Mouse (Mus musculus): ENCODE measurements around the gene P2rx5.

P2rx5 gene

DNA sequence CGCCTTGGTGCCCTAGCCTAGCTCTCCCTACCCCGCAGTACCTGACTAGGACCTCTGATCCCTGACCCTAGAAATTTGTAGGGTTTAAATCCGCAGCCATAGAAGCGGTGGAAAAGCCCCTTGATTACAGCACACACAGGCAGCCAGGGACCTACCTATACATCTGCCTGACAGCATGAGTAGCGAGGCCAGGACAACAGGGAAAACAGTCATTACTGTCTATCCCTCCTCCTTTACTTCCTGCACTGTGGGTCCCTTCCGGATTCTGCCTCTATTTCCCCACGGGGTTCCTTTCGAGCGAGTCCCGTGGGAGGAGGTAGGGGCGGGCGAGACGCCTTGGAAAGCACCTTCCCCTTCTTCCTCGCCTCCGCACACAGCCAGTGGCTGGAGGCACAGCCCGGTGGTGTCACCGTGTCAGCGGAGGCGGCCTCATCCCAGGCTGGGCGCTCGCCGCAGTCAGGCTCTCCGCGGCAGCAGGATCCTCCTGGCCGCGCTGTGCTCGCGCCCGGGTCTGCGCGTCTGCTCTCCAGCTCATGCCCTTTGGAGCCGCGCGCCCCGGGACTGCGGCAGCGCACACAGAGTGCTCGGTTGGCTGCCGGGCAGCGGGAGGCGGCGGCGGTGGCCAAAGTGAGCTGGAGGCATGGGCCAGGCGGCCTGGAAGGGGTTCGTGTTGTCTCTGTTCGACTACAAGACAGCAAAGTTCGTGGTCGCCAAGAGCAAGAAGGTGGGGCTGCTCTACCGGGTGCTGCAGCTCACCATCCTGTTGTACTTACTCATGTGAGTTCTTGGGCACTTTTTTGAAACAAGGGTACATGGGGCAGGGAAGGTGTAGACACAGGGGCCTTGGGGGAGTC is at the start of gene P2rx5:
Gene P2rx5, plus strand, starts transcription at position 465 of the 854 bp plus-strand sequence.
- in situ Hi-C loops (cut with MboI, MseI), result loop anchor here in 1 of 2 experiments (10.0 kb wide), 1 partner anchor 1215 kb away; no protein-coding TSS in a partner anchor

DNA sequence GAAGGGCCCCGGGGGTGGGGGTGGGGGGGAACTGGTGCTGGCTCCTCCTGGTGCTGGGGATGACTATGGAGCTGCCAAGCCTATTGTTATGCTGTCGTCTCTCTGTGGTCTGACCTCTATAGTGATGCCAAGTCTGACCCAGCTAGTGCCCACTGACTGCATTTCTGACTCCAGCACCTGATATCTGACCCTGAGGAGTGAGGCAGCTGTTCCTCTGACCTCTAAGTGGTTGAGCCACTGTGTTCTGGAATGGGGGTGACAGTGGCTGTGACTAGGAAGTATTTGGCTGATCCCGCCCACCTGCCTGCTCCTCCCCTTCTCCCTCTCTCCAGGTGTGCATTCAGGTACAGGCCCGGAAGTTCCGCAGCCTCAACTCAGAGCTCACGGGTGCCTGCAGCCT is 48.8 kb upstream of the P2rx5 start:
- in situ Hi-C loops (cut with MboI, MseI), result no loop called here

DNA sequence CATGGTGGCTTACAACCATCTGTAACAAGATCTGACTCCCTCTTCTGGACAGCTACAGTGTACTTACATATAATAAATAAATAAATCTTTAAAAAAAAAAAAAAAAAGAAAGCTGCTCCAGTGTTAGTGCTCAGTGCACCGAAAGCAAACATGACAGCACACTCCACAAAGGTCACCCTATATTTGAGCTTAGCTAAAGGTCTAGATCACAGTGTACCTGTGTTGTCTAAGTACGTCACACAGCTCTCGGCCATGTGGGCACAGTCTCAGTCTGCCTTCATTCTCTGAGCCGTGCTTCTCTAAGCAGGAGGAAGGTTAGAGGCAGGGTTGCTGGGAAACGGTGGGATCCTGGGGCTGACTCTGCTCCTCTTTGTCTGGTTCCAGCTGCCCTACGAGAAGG is 33.7 kb upstream of the P2rx5 start:
- in situ Hi-C loops (cut with MboI, MseI), result no loop called here

DNA sequence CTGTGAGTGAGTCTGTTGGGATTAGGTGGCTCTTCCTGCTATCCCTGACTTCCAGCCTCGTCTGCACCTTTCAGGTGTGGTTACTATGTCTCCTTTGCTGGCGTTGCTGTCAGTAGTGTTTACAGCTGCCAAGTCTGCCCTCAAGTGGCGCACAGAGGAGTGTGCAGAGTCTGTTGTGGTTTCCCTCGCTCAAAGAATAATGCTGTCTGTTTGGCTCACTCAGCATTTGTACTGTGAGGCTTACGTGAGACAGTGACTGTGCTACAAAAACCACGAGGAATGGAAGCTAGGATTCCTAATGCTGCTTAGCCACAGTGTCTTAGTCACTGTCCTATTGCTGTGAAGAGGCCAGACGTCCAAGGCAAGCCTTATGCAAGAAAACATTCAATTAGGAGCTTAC is 29.2 kb upstream of the P2rx5 start:
- in situ Hi-C loops (cut with MboI, MseI), result loop anchor here (5.0 to 10.0 kb wide), 2 partner anchors 41 to 56 kb away; no protein-coding TSS in a partner anchor

DNA sequence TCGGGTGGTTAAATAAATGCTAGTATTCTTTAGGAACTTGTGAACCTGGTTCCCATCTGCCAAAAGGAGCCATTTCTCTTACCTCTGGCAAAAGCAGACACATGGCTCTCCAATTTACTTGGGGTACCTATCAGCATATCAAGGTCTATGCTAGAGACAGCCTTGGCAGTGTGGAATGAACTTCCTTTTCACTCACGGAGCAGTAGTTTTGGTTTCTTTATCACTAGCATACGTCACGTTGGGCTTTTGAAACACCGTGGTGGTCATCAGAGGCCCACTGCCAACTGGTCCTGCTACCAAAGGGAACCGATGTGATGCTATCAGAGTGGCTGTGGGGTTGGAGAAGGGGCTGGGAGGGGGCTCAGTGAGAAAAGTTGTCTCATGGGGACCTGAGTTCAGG is 27.2 kb upstream of the P2rx5 start:
- in situ Hi-C loops (cut with MboI, MseI), result loop anchor here (5.0 to 10.0 kb wide), 2 partner anchors 39 to 58 kb away; no protein-coding TSS in a partner anchor

DNA sequence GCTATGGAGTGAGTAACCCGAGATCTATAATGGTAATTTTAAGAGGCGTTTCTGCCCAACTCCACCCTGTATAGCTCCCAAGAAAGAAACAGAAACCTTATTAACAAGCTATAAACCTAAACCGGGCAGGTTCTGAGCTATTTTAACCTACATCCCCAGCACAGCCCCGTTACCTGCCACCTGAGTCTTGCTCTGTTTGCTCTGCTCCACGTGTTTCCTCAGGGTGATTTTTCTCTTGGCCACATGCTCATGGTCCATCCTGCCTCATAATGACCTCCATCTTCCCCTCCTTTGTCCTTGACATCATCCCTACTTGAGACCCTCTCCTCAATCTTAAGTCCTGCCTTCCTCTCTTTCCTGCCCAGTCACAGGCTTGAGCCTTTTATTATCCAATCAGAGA is 26.0 kb upstream of the P2rx5 start:
- in situ Hi-C loops (cut with MboI, MseI), result loop anchor here (5.0 to 10.0 kb wide), 2 partner anchors 38 to 59 kb away; no protein-coding TSS in a partner anchor

DNA sequence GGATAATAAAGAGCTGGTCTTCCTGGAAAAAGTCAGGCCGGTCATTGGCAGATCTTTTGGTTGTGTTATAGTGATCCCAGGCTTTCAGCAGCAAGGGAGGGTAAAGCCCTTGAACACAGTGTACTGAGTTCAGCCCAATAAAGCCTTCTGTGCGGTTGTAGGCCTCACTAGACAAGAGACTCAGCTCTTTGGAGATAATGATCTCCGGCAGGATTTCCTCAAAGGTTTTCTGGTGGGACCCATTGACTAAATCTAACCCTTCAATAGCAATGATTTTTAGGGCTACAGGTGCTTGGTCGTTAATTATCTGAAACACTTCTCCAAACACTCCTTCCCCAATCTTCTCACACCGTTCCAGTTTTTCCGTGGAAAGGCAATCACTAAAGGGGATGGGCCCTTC is 23.6 kb upstream of the P2rx5 start:
- in situ Hi-C loops (cut with MboI, MseI), result loop anchor here in 1 of 2 experiments (10.0 kb wide), 1 partner anchor 62 kb away; no protein-coding TSS in a partner anchor

DNA sequence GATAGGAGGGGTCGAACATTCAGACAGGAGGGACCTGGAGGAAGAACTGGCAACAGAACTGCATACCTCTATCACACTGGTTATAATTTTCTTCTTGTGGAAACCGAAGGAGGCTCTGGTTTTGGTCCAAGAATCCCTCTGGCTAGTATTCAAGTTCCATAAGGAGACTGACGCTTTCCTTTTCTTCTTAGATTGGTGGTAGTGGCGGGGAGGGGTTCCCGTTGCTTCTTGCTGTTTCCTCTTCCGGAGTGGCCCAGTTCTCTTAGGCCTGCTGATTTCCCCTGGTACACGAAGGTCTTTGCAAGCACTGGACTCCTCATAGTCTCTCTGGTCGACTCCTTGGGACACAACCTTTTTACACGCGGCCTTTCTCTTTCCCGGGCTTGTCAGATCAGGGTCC is 23.1 kb upstream of the P2rx5 start:
- in situ Hi-C loops (cut with MboI, MseI), result loop anchor here in 1 of 2 experiments (10.0 kb wide), 1 partner anchor 62 kb away; no protein-coding TSS in a partner anchor

DNA sequence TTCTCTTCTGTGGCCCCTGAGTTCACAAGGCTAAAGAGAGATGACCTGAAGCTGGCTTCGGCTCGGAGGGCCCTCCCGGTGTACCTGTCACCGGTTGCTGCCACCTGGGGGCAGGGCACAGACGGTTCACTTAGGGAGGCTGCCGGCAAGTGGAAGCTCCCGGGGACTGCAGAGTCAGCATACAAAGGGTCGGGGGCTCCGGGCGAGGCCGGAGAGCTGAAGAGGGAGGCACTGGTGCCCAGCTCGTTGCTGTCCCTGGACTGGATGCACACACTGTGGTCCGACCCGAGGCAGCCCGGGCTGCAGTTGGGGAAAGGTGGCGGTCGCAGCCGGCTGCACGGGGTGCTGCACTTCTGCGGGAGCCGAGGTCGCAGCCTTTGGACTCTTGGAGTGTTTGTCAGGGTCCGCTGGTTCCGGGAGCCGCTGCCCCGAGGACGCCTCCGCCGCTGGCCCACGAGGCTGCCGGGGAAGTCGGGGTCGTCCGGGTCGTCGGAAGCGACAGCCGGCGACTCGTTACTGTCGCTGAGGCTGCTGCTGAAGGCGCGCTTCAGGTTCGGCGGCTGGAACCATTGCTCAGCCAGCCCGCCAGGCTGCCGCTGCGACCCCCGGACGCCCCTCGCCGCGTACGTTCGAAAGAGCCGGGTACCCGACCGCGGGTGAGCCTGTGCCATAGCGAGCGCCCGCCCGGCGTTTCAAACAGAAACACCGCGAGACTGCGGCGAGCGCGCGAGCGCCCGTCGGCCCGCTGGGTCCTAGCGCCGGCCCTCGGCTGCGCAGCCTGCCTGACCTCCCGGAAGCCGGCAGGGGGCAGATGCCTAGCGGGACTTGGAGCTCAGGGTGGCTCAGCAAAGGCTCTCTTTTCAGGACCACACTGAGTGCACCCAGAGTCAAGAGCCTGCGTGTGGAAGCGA is 22.4 kb upstream of the P2rx5 start, which contains the start of gene Haspin:
Gene Haspin, minus strand, starts transcription at position 704 of the 911 bp plus-strand sequence.
- in situ Hi-C loops (cut with MboI, MseI), result loop anchor here in 1 of 2 experiments (10.0 kb wide), 1 partner anchor 63 kb away; no protein-coding TSS in a partner anchor

DNA sequence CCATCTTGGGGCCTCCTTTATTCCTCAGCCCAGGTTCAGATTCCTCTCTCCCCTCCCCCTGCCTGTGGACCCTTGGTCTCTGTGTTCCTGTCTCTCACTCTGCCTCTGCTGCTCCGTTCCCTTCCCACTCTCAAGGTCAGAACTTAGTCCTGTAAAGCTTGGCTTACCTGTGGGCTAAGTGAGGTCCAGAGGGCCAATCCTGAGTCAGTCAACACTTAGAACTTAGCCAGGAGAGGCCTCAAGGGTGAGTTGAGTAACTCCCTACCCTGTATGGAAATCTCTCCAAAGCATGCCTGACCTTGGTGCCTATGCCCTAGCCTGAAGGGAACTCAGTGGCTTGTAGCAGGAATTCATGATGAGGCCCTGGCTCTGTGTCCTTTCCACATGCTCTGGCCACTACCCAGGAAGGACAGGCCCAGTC is 15.9 kb upstream of the P2rx5 start:
- in situ Hi-C loops (cut with MboI, MseI), result no loop called here

DNA sequence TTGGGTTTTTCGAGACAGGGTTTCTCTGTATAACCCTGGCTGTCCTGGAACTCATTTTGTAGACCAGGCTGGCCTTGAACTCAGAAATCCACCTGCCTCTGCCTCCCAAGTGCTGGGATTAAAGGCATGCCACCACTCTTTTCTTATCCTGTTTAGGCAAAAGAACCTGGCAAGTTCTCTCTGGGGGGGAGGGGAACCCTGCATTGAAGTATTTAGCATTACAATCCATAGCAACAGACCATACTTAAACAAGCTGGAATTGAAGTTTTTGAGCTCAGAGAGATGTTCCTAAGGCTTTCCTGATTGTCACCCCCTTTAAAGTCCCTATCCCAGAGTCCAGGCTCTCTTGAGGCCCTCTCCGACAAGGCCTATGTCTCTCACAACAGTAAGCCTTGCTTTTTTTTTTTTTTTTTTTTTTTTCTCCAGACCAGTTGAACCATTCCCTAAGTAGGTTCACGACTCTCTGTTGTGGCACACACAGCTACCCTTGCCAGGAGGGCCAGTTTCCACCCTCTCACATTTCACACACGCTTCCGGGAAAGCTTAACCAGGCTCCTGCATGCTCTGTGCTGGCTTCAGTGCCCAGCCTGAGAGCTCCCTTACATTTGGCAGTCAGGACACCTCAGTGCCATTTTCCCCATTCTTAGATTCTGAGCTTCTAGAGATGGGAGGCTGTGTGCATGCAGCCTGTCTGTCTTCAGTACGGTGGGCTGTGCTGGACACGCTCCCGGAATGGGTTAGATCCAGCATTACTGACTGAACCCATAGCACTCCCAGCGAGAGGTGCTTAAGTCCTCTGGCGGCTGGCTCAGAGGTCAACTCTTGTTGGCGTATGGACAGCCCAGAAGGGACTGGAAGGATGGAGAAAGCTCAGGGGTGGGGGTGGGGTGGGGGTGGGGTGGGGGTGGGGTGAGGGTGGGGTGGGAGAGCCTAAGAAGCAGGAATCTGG is 13.9 kb upstream of the P2rx5 start:
- in situ Hi-C loops (cut with MboI, MseI), result no loop called here

DNA sequence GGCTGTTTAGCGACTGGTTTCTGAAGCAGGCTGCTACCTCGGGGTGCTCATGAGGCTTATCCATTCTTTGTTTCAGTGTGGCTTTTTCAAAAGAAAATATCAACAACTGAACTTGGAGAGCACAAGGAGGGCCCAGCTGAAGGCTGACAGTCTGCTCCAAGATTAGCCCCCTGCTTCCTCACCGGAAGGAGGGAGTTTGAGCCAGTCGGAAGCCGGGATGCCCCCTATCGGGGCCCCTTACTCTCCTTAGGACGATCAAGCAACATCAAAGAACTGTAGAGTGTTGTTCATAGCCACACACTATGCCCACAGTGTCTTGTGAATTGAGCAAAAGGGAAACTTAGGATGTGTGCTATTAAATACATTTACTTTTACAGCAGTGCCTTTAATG is 13.3 kb upstream of the P2rx5 start:
- in situ Hi-C loops (cut with MboI, MseI), result no loop called here

DNA sequence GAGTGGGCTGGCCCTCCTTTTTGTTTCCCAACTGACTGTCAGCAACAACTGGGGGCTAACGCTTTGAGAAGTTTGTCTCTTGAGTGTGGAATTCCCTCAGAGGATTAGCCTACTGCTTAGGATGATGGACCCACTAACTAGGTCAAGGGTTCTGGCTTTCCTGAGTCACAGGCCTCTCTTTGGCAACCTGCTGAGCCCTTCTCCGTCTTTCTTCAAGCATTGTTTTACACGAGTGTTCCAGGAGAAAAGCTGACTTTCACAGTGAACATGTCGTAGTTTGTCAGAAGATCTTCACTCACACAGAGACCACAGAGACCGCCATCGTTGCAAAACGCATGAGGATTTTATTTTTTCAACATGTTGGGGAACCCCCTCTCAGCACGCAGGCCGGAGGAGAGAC is 12.0 kb upstream of the P2rx5 start:
- in situ Hi-C loops (cut with MboI, MseI), result no loop called here

DNA sequence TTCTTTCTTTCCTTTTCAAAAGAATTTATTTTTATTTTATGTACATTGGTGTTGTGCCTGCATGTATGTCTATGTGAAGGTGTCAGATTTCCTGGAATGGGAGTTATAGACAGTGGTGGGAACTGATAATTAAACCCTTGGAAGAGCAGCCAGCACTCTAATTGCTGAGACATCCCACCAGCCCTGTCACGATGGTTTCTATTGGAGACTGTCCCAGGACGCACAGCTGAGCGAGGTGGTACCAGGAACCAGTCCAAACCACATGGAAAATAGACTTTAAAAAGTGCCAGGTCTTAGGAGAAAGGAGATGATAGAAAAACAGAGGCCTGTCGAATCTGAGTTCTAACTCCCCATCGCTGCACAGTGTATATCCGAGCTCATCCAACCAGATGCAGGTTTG is 5.2 kb upstream of the P2rx5 start:
- in situ Hi-C loops (cut with MboI, MseI), result loop anchor here in 1 of 2 experiments (10.0 kb wide), 1 partner anchor 1220 kb away; no protein-coding TSS in a partner anchor

DNA sequence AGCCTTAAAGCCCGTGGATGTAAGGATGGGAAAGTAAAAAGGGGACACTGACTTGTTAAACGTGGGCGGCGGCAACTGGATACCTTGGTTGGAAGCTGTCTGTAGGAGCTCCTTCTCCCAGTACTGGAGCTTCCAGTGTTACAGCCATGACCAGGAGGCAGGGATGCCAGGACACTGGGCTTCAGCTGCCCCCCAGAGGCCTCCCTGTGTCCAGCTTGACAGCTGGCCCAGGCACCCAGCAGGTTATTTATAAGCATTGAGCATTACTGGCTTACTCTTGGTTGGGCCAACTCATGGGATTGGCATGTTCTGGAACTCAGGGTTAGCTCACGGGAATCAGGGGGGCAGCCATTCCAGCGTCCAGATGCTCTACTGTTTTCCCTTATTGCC is 585 bp downstream of the P2rx5 start:
- in situ Hi-C loops (cut with MboI, MseI), result no loop called here

DNA sequence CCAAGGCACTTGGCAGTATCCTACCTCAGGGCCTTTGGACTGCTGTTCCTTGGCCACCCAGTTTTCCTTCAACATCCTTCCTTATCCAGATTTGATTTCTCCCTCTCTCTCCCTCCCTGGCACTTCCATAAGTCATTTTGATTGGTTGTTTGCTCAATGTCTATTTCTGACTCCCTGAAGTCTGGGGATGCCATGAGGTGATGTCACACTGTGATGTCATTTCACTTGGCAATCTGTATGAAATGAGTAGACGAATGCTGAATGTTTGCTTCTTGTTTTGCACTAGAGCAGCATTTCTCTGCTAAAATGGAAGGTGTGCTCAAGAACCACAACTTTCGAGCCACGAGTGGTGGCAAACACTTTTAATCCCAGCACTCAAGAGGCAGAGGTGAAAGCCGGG is 1.4 kb downstream of the P2rx5 start:
- in situ Hi-C loops (cut with MboI, MseI), result no loop called here

DNA sequence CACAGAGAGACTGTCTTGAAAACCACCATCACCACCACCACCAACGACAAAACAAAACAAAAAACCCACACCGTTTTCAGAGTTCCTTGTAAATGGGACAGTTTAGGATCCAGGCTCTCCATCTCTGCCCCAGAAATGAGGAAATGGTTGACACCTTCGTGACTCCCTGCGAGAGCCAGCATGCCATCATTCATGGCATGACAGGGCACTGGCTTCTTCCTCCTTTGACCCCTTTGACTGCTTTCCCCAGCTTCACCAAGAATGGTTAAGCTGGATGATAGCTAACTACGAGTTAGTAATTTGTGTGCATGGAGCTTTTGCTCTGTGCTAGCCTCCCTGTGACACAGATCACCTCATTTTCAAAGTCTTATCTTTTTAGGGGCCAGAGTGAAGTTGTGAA is 2.1 kb downstream of the P2rx5 start:
- in situ Hi-C loops (cut with MboI, MseI), result no loop called here

DNA sequence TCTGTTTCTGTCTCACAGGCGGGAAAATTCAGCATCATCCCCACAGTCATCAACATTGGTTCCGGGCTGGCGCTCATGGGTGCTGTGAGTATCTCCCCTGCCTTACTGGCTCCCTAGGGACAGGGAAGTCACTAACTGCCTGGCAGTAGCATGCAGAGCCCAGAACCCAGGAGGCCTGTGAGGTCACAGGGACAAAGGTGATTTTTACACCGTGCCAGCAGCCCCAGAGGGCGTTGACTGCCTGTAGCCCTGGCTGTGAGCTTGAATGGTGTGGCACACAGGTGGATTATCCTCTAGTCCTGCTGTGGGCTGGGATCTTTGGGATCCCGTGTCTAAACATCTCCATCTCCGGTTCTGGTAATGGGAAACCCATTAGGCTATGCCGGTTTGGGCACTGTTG is 7.8 kb downstream of the P2rx5 start:
- in situ Hi-C loops (cut with MboI, MseI), result no loop called here

DNA sequence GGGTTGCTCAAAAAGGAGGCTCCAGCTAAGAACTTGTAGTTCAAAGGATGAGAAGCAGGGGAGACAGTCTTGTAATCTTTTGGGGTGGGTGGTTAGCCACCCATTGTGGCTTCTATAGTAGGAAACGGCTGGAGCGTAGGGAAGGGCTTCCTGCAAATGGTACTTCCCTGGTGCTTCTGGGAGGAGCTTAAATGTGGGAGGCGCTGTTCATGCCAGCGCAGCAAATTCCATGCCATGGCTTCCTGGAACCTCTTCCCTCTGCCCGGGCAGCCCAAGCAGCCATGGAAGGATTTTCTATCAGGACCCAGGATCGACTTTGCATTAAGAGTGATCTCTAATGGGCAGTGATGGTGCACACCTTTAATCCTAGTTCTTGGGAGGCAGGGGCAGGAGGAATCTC is 8.4 kb downstream of the P2rx5 start:
- in situ Hi-C loops (cut with MboI, MseI), result no loop called here

DNA sequence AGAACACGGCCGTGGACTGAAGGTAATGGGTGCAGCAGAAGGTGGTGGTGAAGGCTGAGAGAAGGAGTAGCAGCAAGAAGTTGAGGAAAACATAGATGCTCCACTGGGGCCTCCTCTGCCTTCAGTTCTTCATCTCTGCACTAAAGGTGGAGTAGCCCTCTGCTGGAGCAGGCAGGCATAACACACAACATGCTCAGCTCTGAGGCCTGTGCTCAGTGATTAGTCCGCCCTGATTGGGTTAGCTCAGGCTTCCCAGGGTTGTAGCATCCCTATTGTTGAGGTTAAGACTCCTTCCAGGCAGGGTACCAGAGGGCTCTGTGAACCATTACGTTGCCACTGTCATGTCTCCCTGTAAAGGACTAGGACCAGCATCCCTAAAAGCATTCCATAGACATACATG is 9.0 kb downstream of the P2rx5 start:
- in situ Hi-C loops (cut with MboI, MseI), result no loop called here

DNA sequence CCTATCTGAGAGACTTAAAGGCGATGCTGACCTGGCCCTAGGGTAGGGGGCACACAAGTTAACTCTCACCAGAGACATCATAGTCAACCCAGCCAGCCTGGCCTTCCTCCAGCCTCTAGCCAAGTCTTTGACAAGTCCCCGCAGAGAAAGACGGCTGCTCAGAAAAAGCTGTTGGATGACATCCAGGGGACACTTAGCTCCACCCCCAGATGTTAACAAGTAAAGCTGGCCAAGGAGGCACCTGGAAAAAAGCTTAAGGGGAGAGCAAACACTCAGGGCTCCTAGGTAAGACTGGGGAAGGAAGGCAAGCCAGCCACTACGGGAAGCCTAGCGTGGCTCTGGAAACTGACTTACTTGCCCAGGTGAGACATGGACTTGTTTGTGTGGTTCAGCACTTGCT is 12.0 kb downstream of the P2rx5 start:
- in situ Hi-C loops (cut with MboI, MseI), result loop anchor here in 1 of 2 experiments (5.0 kb wide), 1 partner anchor 40 kb away; no protein-coding TSS in a partner anchor

Data from T-helper 17 cell (primary cell).